Mouse (Mus musculus) bone marrow macrophage, adult 2 months (primary cell): ENCODE measurements around the gene Mpnd.

Source experiments
- CTCF ChIP-seq: IDR thresholded peaks from 2 replicates; pipeline ENCODE4 v1.5.1; 2012; ENCODE audit warnings: low read depth, mild to moderate bottlenecking, low read length, moderate library complexity
- POLR2A ChIP-seq: IDR thresholded peaks from 2 replicates; pipeline ENCODE4 v1.6.1; 2012; ENCODE audit warnings: mild to moderate bottlenecking, low read depth, low read length, borderline replicate concordance

DNA sequence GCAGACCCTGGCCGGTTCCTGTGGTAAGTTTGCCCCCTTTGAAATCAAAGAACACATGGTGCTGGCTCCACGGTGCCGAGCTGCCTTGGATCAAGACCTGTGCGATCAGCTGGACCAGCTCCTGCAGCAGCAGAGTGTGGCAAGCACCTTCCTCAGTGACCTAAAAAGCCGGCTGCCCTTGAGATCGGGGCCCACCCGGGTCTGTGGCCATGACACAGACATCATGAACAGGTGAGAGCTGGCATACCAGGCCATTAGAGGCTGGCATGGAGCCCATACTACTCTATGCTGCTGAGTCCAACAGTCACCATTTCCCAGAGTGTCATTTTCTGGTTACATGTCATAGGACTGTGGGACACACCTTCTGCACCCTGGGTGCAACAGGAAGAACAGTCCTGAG is 56.6 kb downstream of the Mpnd start:
- TF ChIP-seq POLR2A (no peak), CTCF (no peak)
